Mouse (Mus musculus) forebrain, embryonic 14.5 days (tissue): ENCODE results near the gene Tmed9. TPM values are rescaled to one million over a fixed set of nuclear protein-coding genes. Genes with fewer than 3 reads are reported as not detected.

Experiments used
- ATAC-seq: fragments of 200-750 bp; cut with Nextera tagmentation; 2 replicates; pipeline ENCODE4 v1.8.0; 2017; ENCODE audit warnings: mild to moderate bottlenecking, moderate library complexity
- DNase-seq: peaks from one replicate; pipeline ENCODE4 v3.0.0-alpha.2; 2015; ENCODE audit warnings: low spot score
- H3K27ac ChIP-seq: fragments of 300-500 bp; sonication (generic); 2 replicates; pipeline ENCODE4 v1.5.1; 2014; ENCODE audit warnings: low read depth, mild to moderate bottlenecking, control low read depth, low read length, moderate library complexity
- H3K27me3 ChIP-seq: fragments of 300-500 bp; sonication (generic); replicated peaks from 2 replicates; pipeline ENCODE4 v1.6.1; 2014; ENCODE audit warnings: low read length, control low read depth, mixed read lengths; ENCODE audit not compliant: control insufficient read depth, insufficient read depth
- H3K36me3 ChIP-seq: fragments of 300-500 bp; sonication (generic); 2 replicates; pipeline ENCODE4 v1.6.1; 2014; ENCODE audit warnings: low read length, control low read depth; ENCODE audit not compliant: control insufficient read depth, insufficient read depth
- H3K4me1 ChIP-seq: fragments of 300-500 bp; sonication (generic); 2 replicates; pipeline ENCODE4 v1.6.1; 2014; ENCODE audit warnings: antibody characterized with exemption, low read length, control low read depth; ENCODE audit not compliant: control insufficient read depth, insufficient read depth
- H3K4me2 ChIP-seq: fragments of 300-500 bp; sonication (generic); 2 replicates; pipeline ENCODE4 v1.6.1; 2014; ENCODE audit warnings: mild to moderate bottlenecking, control low read depth, low read length
- H3K4me3 ChIP-seq: fragments of 300-500 bp; sonication (generic); 2 replicates; pipeline ENCODE4 v1.5.1; 2014; ENCODE audit warnings: low read depth, low read length, control low read depth
- H3K9ac ChIP-seq: fragments of 300-500 bp; sonication (generic); 2 replicates; pipeline ENCODE4 v1.6.1; 2014; ENCODE audit warnings: mild to moderate bottlenecking, low read length, control low read depth, moderate library complexity
- H3K9me3 ChIP-seq: fragments of 300-500 bp; sonication (generic); replicated peaks from 2 replicates; pipeline ENCODE4 v1.6.1; 2016; ENCODE audit warnings: low read length, control low read depth, mixed read lengths; ENCODE audit not compliant: control insufficient read depth
- WGBS: fragments of 180-500 bp; shearing (Covaris S2); extraction: QIAGEN DNeasy Blood & Tissue Kit; methylation state at CpG from one replicate; pipeline ENCODE4 v1.1.7; 2014; 5-methylcytosine and 5-hydroxymethylcytosine counted together
- polyA plus RNA-seq: library from polyadenylated mRNA; unstranded; fragments of >200 nt; fragmentation: Nextera tagmentation; extraction: Ambion mirVana; gene quantifications from 2 replicates; pipeline ENCODE4 v1.2.1, GENCODE M21; 2014

The Tmed9 gene
- polyA plus RNA-seq, 1 experiment from 2014 or later: 66.6 TPM

DNA sequence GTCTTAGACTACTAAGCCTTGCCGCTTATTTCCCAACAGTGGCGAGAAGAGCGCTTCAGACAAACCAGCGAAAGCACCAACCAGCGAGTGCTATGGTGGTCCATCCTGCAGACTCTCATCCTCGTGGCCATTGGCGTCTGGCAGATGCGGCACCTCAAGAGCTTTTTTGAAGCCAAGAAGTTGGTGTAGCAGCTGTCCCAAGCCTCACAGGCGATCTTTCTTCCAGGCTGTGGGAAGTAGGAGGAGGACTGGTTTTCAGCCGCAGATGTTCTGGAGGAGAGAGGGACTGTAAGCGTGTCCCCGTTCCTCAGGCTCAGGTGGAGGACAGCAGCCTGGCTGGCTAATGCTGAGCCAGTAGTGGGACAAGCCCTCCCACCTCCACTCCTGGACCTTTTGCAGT is 23.3 kb downstream of the Tmed9 start:
- ATAC-seq (no peak), DNase-seq (no peak)
- H3K9ac ChIP-seq: no peak overlapping the region
- 91% methylated on average over 12 of the region's 12 CpGs for WGBS
- H3K9me3 ChIP-seq: no peaks in the 10 kb centered on the region
- H3K36me3 ChIP-seq: peaks cover 40% of the 10 kb centered on the region
- no peak overlapping the region for H3K4me2 ChIP-seq
- H3K4me1 ChIP-seq: peaks cover 12% of the 10 kb centered on the region
- H3K27ac ChIP-seq: no peak overlapping the region
- H3K27me3 ChIP-seq: no peaks in the 10 kb centered on the region
- no peak overlapping the region for H3K4me3 ChIP-seq

DNA sequence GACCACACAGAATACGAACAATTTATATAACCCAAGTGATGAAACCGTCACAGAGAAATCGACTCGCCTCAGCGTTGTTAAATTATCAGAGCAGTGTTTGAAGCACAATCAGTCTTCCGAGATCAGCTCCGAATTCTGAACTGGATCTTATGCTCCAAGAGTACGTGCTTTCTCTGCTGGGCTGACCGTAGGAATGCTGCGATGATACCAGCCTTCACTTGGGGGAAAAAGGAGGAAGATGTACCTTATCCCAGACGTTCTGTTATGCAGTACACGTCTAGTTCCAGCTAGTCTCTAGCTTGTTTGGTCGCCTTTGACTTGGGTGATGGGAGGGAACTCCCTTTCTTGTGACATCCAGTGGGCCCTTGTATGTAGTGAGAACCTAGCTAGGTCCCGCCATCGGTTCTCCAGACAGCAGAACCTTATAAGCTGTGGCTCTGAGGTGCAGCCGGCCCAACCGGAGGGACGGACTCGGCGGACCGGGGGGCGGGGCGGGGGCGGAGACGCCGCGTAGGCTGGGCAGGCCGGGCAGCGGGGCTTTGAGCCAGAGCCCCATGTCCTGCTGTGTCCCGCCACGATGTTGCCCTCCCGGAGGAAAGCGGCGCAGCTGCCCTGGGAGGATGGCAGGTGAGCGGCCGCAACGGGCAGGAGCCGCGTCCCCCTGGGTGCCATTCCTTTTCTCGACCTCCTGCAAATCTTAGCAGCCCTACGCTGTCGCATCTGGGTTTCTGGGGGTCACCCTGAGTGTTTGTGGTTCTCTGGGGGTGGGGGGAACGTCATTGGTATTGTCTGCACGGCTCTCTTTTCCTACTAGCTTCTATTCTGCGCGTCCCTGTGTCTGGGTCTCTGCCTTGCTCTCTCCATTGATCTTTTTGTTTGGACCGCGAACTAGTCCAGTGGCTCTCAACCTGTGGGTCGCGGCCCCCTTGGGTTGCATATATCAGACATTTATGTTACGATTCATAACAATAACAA is 26.3 kb downstream of the Tmed9 start, which contains the start of gene B4galt7:
Gene B4galt7 (plus strand): TSS at position 331 of the 975 bp plus-strand sequence.
- peak within 1 kb of the TSS; percentile 72 for H3K4me2 ChIP-seq
- H3K4me1 ChIP-seq: peaks cover 7% of the 10 kb centered on the region; the same call in 1 of the 2 replicates

DNA sequence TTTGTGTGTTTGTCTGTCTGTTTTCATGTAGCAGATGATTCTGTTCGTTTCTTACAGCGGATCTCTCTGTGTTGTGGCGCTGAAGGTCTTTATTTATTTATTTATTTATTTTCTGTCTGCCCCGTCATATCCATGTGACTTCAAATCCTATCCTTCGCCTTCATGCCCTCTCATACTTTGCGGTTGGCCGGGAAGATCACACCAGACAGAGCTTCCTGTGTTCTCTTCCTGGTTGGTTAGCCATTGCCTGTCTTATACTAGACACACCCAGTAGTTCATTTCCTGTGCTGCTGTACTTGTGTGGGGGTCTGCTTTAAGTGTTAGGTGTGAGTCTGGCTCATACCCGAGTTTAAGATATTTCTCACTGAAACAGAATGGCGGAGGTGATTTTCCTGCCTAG is 27.1 kb downstream of the Tmed9 start:
- DNase-seq: peak; percentile 37
- Histone ChIP-seq H3K4me3 (peak overlapping the region; percentile 87), H3K4me1 (peaks cover 7% of the 10 kb centered on the region; the same call in 1 of the 2 replicates), H3K4me2 (peak overlapping the region; percentile 72), H3K9ac (peak overlapping the region; percentile 89), H3K36me3 (peaks cover 38% of the 10 kb centered on the region), H3K27me3 (no peaks in the 10 kb centered on the region), H3K9me3 (no peaks in the 10 kb centered on the region), H3K27ac (0 out of 2 replicates have a peak overlapping the region, but pooled peaks have one; percentile 52)
- WGBS: 26% methylated on average over 9 of the region's 9 CpGs
- 0 out of 2 replicates have a peak, but pooled peaks have one; percentile 32 for ATAC-seq

More for the DNA sequence above, 26.3 kb downstream of the Tmed9 start, which contains the start of gene B4galt7:
- Histone ChIP-seq H3K4me3 (peak within 1 kb of the TSS; percentile 87), H3K9me3 (no peaks in the 10 kb centered on the region), H3K27me3 (no peaks in the 10 kb centered on the region), H3K36me3 (peaks cover 46% of the 10 kb centered on the region), H3K27ac (peak within 1 kb of the TSS; percentile 52; the same call in 1 of the 2 replicates), H3K9ac (peak within 1 kb of the TSS; percentile 89)
- 11% methylated on average over 50 of the region's 51 CpGs for WGBS
- ATAC-seq: peak; percentile 93
- peak; percentile 77 for DNase-seq

DNA sequence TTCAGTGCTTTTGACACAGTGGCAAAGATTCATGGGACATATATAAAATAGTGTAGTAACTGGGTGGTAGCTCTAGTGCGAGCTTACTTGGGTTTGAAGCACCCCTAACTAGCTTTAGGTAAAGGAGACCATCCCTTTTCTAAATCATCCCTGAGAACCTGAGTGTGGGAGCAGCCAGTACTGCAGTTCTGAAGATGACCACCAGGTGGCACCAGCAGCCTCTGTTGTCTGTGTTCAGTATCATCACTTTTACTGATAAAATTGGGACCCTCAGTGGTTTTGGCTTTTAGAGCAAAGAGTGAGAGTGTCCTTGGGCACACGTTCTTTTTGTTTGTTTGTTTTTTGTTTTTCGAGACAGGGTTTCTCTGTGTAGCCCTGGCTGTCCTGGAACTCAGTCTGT is 28.1 kb downstream of the Tmed9 start:
- 12% methylated on average over 3 of the region's 3 CpGs for WGBS
- peak; percentile 87 for DNase-seq
- H3K36me3 ChIP-seq: peaks cover 34% of the 10 kb centered on the region
- no peaks in the 10 kb centered on the region for H3K27me3 ChIP-seq
- H3K9me3 ChIP-seq: no peaks in the 10 kb centered on the region
- no peak overlapping the region for H3K4me3 ChIP-seq
- peak overlapping the region; percentile 72 for H3K4me2 ChIP-seq
- H3K9ac ChIP-seq: no peak overlapping the region
- peaks cover 7% of the 10 kb centered on the region; the same call in 1 of the 2 replicates for H3K4me1 ChIP-seq
- no peak overlapping the region for H3K27ac ChIP-seq
- no peak for ATAC-seq

DNA sequence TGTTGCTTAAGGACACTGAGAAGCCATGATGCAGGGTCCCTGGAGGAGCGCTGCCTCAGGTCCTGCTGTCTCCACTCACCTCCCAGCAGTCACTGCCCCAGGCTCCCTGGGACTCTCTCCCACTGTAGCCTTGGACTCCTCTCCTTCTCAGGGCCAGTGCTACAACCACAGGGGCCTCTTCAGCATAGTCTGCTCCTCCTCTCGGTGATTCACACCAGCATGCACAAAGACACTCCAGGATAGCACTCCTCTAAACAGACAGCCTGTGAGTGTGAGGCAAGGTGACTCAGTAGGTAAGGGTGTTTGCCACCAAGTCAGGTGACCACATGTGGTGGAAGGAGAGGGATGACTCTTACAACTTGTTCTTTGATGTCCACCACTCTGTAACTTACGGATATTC is 31.1 kb downstream of the Tmed9 start:
- DNase-seq (no peak), ATAC-seq (no peak)
- H3K4me2 ChIP-seq: no peak overlapping the region
- peaks cover 4% of the 10 kb centered on the region; the same call in 1 of the 2 replicates for H3K4me1 ChIP-seq
- no peaks in the 10 kb centered on the region for H3K27me3 ChIP-seq
- H3K9ac ChIP-seq: no peak overlapping the region
- peaks cover 41% of the 10 kb centered on the region for H3K36me3 ChIP-seq
- no peak overlapping the region for H3K4me3 ChIP-seq
- H3K27ac ChIP-seq: no peak overlapping the region
- H3K9me3 ChIP-seq: no peaks in the 10 kb centered on the region
- WGBS: 91% methylated on average over 3 of the region's 3 CpGs

DNA sequence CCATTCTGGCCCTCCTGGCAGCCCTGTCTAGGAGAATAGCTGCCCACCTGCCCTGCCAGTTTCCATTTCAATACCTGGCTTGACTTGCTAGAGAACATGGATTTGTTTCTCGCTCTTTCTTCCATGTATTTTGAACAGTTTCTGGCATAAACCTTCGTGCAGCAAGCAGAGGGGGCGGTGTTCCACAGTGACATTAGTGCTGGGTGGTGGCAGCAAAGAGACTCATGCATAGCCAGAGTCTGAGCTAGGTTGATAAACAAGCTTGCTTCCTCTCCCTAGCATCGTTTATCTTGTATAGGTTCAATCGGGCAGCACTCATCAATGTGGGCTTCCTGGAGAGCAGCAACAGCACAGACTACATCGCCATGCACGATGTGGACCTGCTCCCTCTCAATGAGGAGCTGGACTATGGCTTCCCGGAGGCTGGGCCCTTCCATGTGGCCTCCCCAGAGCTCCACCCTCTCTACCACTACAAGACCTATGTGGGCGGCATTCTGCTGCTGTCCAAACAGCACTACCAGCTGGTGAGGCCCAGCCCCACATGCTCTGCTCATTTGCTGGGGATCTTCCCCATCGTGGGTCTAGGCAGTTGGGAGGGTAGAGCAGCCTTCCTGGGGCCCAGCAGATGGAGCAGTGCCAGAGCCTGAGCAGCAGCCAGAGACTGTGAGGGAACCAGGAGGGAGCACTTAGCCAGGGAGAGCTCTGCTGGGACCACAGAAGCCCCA is 33.5 kb downstream of the Tmed9 start:
- Histone ChIP-seq H3K4me1 (no peaks in the 10 kb centered on the region), H3K9me3 (no peaks in the 10 kb centered on the region), H3K4me3 (no peak overlapping the region), H3K36me3 (peaks cover 56% of the 10 kb centered on the region), H3K27ac (no peak overlapping the region), H3K4me2 (no peak overlapping the region), H3K27me3 (no peaks in the 10 kb centered on the region), H3K9ac (no peak overlapping the region)
- DNase-seq (no peak), ATAC-seq (no peak)
- 83% methylated on average over 10 of the region's 10 CpGs for whole genome bisulfite sequencing

DNA sequence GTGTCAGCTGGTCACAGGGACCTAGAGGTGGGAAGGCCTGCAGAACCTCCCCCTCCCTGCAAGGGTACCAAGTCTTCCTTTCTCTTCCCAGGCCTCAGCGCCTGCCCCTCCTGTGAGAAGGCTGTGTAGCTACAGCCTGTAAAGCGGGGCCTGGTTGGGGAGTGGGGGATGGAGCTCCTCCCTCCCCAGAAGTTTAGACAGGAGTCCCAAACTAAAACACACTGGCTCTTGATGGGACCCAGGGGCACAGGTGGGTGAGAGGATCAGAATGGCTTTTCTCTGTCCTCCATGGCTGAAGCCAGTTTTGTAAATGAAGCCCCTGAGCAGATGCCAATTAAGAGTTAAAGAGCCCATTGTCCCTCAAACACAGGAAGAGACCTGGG is 34.1 kb downstream of the Tmed9 start:
- no peak overlapping the region for H3K27ac ChIP-seq
- H3K9me3 ChIP-seq: no peaks in the 10 kb centered on the region
- 88% methylated on average over 2 of the region's 2 CpGs for WGBS
- no peak for DNase-seq
- no peak overlapping the region for H3K4me2 ChIP-seq
- H3K4me3 ChIP-seq: no peak overlapping the region
- no peak overlapping the region for H3K9ac ChIP-seq
- ATAC-seq: no peak
- peaks cover 56% of the 10 kb centered on the region for H3K36me3 ChIP-seq
- H3K27me3 ChIP-seq: no peaks in the 10 kb centered on the region
- H3K4me1 ChIP-seq: no peaks in the 10 kb centered on the region

DNA sequence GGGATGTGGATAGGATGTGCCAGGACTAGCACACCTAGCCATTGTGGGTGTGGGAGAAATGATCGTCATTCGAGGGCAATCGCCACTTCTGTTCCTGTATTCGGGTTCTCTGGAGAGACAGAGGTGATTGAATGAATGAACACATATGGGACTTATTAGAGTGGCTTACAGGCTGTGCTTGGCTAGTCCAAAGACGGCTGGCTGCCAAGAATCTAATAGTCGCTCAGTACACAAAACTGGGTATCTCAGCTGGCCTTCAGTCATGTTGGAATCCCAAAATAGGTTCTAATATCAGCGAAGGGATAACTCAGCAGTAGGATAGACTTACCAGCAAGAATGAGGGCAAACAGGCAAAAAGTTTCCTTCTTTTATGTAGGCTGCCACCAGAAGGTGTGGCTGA is 38.5 kb downstream of the Tmed9 start:
- WGBS: 90% methylated on average over 7 of the region's 7 CpGs
- Histone ChIP-seq H3K27ac (no peak overlapping the region), H3K4me3 (no peak overlapping the region), H3K36me3 (peaks cover 38% of the 10 kb centered on the region), H3K4me2 (no peak overlapping the region), H3K9me3 (no peaks in the 10 kb centered on the region), H3K27me3 (no peaks in the 10 kb centered on the region), H3K9ac (no peak overlapping the region), H3K4me1 (no peaks in the 10 kb centered on the region)
- ATAC-seq: no peak
- DNase-seq: no peak
